ENCODE assay signal across 9 mouse cellular contexts in the genomic region with DNA sequence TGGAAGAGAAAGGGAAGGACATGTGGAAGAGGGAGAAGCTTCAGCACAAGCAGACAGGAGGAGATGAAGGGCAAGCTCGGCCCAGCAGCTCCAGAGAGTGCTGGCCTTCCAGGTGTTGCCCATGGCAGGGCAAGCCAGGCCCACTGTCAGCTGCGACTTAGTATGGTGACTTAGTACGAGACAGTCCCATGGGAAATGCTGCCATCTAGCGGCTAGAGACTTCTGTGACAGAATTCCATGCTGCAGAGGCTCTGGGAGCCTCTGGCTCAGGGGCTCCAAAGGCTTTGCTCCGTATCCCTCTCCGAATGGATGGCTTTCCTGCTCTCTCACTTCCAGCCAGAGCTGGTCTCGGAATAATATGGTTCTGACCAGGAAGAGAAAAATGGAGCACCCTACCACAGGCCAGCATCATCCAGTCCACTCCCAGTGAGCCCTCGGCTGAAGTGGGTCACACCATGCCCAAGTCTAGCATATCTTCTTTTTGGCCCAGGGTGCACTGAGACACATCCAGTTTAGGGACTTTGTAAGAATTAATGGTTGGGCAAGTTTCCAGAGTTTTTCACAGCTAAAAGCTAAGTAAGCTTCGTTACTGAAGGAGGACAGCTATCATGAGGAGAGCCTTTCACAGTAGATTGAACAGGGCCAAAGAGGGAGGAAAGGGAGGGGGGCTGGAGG. TPM values are rescaled to one million over a fixed set of nuclear protein-coding genes. Genes with fewer than 3 reads are reported as not detected.
DNase-seq lines count a peak whose midpoint lies in the region; ATAC-seq and TF ChIP-seq lines count a peak whose summit lies in the region.
"Had no signal": no experiment of that assay in that cellular context is flagged by ENCODE, and none has a peak within 500 bp of the region (broad histone marks: within the 10 kb centered on the region; RNA-seq: fewer than 3 reads in every experiment).

No protein-coding gene starts in this region.

- peaks cover 70% of the 10 kb centered on the region for H3K36me3 ChIP-seq in hindbrain, embryonic 12.5 days

- no peak for TF ChIP-seq POLR2A in cerebellum, adult 2 months (IDR thresholded peaks at IDR 0.05; ENCODE audit: borderline replicate concordance, insufficient read depth, low read length)

- peak; percentile 84 for TF ChIP-seq CTCF in cerebellum, adult 2 months (IDR thresholded peaks at IDR 0.05; ENCODE audit: borderline replicate concordance, insufficient read depth, low read depth, low read length)

- H3K27me3 ChIP-seq in cerebellum, adult 2 months (ENCODE audit: control insufficient read depth, insufficient read depth, low read length): no peaks in the 10 kb centered on the region
- H3K27me3 ChIP-seq in hindbrain, embryonic 12.5 days: no peaks in the 10 kb centered on the region
- H3K27me3 ChIP-seq: megakaryocyte, embryonic 14.5 days had no signal

- ATAC-seq in hindbrain, embryonic 12.5 days (ENCODE audit: low FRiP score): peak; percentile 55; the same call in 1 of the 2 replicates

- no peak overlapping the region for H3K4me3 ChIP-seq in cerebellum, adult 2 months (replicated peaks; ENCODE audit: insufficient read depth, low read depth, low read length)
- H3K4me3 ChIP-seq in hindbrain, embryonic 12.5 days: no peak overlapping the region
- H3K4me3 ChIP-seq: megakaryocyte, embryonic 14.5 days had no signal

- H3K4me1 ChIP-seq in cerebellum, adult 2 months (ENCODE audit: control insufficient read depth, insufficient read depth, low read length): no peaks in the 10 kb centered on the region
- H3K4me1 ChIP-seq in hindbrain, embryonic 12.5 days: 0 out of 2 replicates have a peak, but pooled peaks cover 3% of the 10 kb centered on the region

- WGBS in cerebellum, adult 2 months: 25% methylated on average over 9 of the region's 9 CpGs
- WGBS in hindbrain, embryonic 12.5 days: 33% methylated on average over 9 of the region's 9 CpGs

- H3K27ac ChIP-seq in cerebellum, adult 2 months (ENCODE audit: insufficient read depth, low read length): no peak overlapping the region
- H3K27ac ChIP-seq in hindbrain, embryonic 12.5 days: no peak overlapping the region

- peak; percentile 44 for DNase-seq in MEL-GATA-1-ER (ENCODE audit: extremely low read depth, low read depth)
- peak; percentile 73 to 80 for DNase-seq in cerebellum, adult 2 months
- peak; percentile 88 for DNase-seq in forelimb bud, embryonic 11.5 days (ENCODE audit: low read depth, low spot score)
- DNase-seq in layer of hippocampus, adult 9-11 months: peak; percentile 82
- DNase-seq in lung, postnatal 10 days: peak; percentile 89
- DNase-seq in retina, postnatal 1 day: peak; percentile 90
- peak; percentile 82 for DNase-seq in thymus, postnatal 4 days

- no peaks in the 10 kb centered on the region for H3K9me3 ChIP-seq in hindbrain, embryonic 12.5 days (replicated peaks)
- H3K9me3 ChIP-seq: megakaryocyte, embryonic 14.5 days had no signal

- H3K4me2 ChIP-seq in hindbrain, embryonic 12.5 days (replicated peaks): no peak overlapping the region

- H3K9ac ChIP-seq in hindbrain, embryonic 12.5 days: no peak overlapping the region

RNA-seq across cellular contexts. Expression of a gene that starts 32.6 kb away (rescaled TPM):
- 226 and 246 TPM in 2 replicates for polyA plus RNA-seq in cerebellum, adult 2 months (2012; rRNA removed)
- polyA plus RNA-seq in hindbrain, embryonic 12.5 days (2016; fragmentation: Nextera tagmentation; extraction: Ambion mirVana): 4.1 and 4.8 TPM in 2 replicates

RNA-seq across cellular contexts. Expression of a gene that starts 58.5 kb away (rescaled TPM):
- polyA plus RNA-seq in cerebellum, adult 2 months (2012; rRNA removed): 0.73 and 1.0 TPM in 2 replicates
- 0.18 and 0.28 TPM in 2 replicates for polyA plus RNA-seq in hindbrain, embryonic 12.5 days (2016; fragmentation: Nextera tagmentation; extraction: Ambion mirVana)

Comparison
In these comparisons a context has a peak if more than half of its experiments do, and no peak if none do; other contexts are left out.
1. RNA of a gene that starts 32.6 kb away (polyA plus RNA-seq): 226 to 246 TPM in cerebellum, adult 2 months; 4.1 to 4.8 TPM in hindbrain, embryonic 12.5 days; every median in the first group is over 10 times any median in the second.
2. Peak in every context shown above with its lines, with median percentiles within 50 percentile points of each other: DNase-seq.